Mouse (Mus musculus): ENCODE measurements at regions not wholly inside any gene's neighbourhood (a gene's known extent, or its start where the extent isn't known, plus 50 kb on each side); places are given as distances from the start of the nearest gene placed in this dataset.

DNA sequence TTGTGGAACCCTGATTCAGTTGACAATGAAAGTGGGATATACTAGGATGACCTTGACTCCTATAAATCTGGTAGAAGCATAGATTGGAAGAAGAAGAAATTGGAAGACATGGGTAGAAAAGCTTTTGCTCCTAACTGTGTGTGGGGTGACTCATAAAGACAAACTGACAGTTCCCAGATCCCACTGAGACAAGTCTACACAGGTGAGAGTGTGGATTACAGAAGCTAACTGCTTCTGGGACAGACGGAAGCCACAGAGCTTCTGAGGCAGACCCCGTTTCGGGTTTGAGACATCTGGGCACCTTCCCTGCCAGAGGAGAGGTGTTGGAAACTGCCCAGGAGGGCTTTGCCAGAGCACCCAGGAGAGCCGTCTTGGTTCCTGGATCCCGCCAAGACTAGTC, 204.7 kb upstream of the Fam98a start:
- no peak for DNase-seq (ENCODE audit: low spot score in 2 of 2)

DNA sequence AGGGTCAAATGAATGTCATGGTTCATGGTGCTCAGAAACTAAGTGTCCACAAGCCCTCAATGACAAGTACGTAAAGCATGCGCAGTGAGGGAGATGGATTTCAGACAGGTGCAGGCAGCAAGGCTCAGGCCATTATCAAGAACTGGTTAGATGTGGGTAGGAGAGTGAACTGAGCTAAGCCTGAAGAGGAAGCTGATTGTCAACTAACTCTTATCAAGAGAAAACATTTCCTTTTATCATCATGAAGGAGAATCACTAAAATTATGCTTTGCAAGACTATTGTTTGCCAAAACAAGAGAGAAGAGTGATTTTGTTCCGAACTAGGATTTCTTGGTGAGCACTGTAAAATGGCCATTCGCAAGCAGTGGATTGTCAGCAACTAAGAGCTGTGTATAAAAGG, 164.7 kb upstream of the Fam98a start:
- DNase-seq (ENCODE audit: low spot score in 2 of 2), result no peak

- no peak for DNase-seq (ENCODE audit: low spot score in 2 of 2)
These were observed 162.8 kb upstream of the Fam98a start for GRCm38 (mm10) chr17:75714578-75714977.

- DNase-seq (ENCODE audit: low spot score in 2 of 2), result no peak
These were observed 162.3 kb upstream of the Fam98a start for GRCm38 (mm10) chr17:75714059-75714458.

GRCm38 (mm10) chr17:75707687-75708086, 155.9 kb upstream of the Fam98a start:
- no peak for DNase-seq (ENCODE audit: low spot score in 2 of 2)

DNA sequence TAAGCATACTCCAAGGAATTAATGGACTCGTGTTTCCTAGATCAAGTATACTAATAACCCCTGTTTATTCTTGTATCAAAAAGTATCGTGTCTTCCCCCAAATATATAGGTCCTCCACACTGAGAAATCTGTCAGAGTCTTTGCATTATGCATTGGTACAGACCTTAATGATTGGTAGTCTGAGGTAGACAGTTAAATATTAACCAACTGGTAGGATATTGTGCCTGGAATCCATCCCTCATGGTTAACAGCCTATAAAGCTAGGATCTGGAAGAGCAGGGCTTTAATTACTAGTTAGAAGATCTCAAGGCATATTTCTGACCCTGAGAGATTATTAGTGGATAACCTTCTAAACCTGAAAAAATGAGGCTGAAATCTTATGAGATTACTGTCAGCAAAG, 153.6 kb upstream of the Fam98a start:
- no peak for DNase-seq (ENCODE audit: low spot score in 2 of 2)

- DNase-seq (ENCODE audit: low spot score in 2 of 2), result no peak
These were observed 152.1 kb upstream of the Fam98a start for GRCm38 (mm10) chr17:75703865-75704264.

- DNase-seq (ENCODE audit: low spot score in 2 of 2), result no peak
These were observed 145.0 kb upstream of the Fam98a start for GRCm38 (mm10) chr17:75696729-75697103.

- DNase-seq (ENCODE audit: low spot score in 2 of 2), result no peak
These were observed 144.5 kb upstream of the Fam98a start for GRCm38 (mm10) chr17:75696103-75696728.

DNA sequence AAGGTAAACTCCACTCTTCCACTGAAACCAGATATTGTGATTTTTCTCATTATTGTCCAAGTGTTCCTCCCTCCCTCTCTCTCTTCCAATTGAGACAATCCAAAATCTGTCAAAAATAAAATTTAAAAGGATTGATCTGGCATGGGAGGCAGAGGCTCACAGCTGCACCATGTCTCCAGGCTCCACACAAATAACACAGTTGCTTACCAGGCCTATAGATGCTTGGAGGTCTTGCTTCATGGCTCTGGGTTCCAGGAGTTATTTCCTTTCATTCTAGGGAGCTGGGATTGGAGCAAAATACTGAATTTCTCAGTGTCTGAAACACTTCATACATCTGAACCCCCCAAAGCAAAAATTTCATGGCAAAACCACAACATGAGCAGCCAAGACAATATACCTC, 134.2 kb upstream of the Fam98a start:
- DNase-seq (ENCODE audit: low spot score in 2 of 2), result no peak

DNA sequence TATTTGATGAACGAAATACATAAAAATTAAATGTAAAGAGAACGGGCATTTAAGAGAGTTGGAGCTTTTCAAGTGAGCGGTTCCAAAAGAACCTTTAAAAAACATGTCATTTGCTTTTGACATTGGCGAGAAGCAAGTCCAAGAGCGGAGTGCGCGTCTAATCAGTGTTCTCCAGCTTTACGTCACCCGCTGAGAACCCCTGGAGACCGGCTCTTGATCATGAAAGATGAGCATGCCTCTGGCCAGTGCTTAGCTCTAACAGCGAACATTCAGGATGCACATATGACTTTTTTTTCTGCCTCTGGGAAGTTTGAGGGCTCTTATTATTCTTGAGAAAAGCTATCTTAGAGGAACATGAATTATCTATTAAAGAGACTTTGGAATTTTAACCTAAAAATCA, 95.2 kb upstream of the Fam98a start:
- no peak for DNase-seq (ENCODE audit: low spot score in 2 of 2)

GRCm38 (mm10) chr17:75644698-75645097, 93.0 kb upstream of the Fam98a start:
- no peak for DNase-seq (ENCODE audit: low spot score in 2 of 2)

DNA sequence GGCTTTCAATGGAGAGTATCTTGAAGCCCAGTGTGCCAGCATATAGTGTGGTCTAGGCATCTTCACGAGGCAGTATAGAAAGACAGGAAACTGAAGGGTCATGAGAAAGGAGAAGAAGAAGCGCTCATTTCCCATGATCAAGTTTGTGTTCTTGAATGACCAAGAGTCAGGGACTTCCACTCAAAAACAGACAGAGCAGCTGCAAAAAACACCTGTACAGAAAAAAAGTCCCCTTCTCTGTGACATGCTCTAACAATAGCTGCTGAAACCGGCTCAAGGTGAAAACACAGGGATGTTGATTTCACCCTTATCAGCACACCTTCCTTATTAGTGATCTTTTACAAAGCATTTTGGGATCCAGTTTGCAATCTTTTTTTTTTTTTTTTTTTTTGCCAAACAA, 90.6 kb upstream of the Fam98a start:
- DNase-seq (ENCODE audit: low spot score in 2 of 2), result no peak

GRCm38 (mm10) chr17:75641010-75641498, 89.3 kb upstream of the Fam98a start:
- DNase-seq (ENCODE audit: low spot score in 2 of 2), result no peak

GRCm38 (mm10) chr17:75640575-75640974, 88.8 kb upstream of the Fam98a start:
- DNase-seq (ENCODE audit: low spot score in 2 of 2), result no peak

DNA sequence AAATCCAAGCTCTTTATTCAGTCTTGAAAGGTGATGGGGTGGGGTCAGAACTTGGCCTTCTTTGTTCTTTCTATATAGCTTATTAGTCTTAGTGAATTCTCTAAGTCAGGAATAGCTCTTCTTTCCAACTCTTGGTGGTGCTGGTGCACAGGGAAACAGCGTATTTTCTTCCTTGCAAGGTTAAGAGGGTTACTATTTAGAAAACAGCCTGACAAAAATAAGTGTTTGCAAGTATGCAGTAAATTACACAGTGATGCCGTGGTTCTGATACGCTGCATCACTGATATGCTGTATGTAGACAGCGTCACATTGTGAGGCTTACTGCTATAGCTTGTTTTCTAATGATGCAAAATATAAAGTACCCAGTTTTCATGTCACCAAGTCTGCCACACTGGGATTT, 78.1 kb upstream of the Fam98a start:
- no peak for DNase-seq (ENCODE audit: low spot score in 2 of 2)

DNA sequence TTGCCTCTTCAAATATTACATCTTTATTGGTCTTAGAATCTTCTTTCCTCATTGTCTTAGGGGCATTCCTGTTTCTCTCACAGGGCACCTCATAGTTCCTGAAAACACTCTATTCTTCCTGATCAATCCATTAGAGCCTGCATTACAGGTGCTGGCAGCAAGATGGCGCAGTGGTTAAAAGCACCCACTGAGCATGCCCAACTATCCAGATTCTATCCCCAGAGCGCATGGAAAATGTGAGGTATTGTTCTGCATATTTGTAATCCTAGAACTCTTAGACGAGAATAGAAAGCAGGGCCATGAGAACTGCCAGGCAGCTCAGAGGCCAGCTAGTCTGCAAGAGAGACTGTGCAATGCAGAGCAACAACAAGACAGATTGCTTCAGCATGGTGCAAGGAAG, 67.7 kb upstream of the Fam98a start:
- DNase-seq (ENCODE audit: low spot score in 2 of 2), result no peak

GRCm38 (mm10) chr17:75618514-75618913, 66.8 kb upstream of the Fam98a start:
- DNase-seq (ENCODE audit: low spot score in 2 of 2), result no peak

DNA sequence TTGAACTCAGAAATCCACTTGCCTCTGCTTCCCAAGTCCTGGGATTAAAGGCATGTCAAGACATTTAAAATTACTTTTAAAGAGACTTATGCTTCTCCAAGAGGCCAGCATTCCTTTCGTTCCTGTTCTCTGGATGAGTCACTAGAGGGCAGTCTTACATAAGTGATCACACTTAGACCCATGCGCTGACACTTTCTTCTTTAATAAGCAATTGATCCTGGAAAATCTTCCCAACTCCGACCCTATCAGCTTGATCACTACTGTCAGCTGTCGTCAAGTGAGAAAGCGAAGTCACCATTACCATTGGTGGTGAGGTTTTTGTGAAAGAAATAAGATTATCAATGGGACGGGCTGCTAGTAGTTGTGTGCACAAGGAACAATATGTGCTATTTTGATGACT, 65.5 kb upstream of the Fam98a start:
- no peak for DNase-seq (ENCODE audit: low spot score in 2 of 2)

DNA sequence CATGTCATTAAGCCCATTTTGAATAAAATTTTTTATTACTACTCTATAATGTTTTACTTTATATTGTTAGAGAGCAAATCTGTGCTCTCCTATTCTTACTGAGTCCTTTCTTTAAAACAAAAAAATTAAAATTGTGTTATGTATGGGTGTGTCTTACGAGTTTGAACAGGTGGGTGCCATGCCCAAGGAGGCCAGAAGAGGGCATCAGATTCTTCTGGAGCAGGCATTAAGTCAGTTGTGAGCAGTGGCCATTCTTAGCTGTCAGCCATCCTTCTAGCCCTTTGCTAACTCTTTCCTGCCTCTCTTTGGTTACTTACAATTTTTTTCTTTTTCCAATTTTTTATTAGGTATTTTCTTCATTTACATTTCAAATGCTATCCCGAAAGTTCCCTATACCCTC, 63.6 kb upstream of the Fam98a start:
- DNase-seq (ENCODE audit: low spot score in 2 of 2), result no peak

- no peak for DNase-seq (ENCODE audit: low spot score in 2 of 2)
These were observed 51.8 kb upstream of the Fam98a start for GRCm38 (mm10) chr17:75603417-75604086.
